Mouse (Mus musculus) fat pad, adult 2 months (tissue): ENCODE data around the gene Fkbp15.

Experiments used
- DNase-seq: peaks from one replicate; pipeline ENCODE4 v3.0.0-alpha.2; 2011; ENCODE audit warnings: low read depth, low spot score; ENCODE audit errors: extremely low read depth

Gene Fkbp15

GRCm38 (mm10) chr4:62372818-62373520 is 12.6 kb upstream of the Fkbp15 start:
- no peak for DNase-seq

DNA sequence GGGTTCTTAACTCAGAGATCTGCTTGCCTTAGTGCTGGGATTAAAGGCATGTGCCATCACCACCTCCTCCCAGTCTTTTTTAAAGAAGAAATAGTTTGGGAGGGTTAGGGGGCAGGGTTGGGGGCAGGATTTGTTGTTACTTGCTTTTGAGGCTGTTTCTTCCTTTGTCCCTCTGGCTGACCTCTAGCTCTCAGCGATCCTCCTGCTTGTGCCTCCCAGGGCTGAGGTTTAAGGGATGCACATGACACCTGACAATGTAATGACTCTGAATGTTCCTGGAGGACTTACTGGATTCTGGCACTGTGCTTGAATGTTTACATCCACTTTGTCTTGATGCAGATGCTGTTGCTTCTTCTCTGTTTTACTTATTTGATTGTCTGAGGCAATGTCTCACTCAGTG is 12.1 kb upstream of the Fkbp15 start:
- DNase-seq, result no peak

- DNase-seq, result no peak
Measured at GRCm38 (mm10) chr4:62369091-62369490, 8.7 kb upstream of the Fkbp15 start.

DNA sequence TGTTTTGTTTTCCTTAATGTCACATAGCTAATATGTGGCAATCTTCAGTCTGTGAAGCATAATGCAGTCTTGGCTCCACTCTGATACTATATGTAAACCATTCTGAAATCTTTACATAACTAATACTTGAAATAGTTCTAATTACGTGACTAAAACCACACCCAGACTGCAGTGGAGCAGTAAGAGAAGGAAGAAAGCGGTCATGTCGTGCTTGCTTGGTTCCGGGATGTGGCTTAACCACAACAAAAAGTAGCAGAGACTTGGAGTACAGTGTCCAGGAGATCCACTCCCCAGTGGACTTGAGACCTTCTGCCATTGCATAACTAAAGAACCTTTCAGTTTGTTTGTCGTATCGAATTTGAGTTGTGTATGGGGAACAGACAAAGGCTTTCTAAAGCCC is 7.2 kb upstream of the Fkbp15 start:
- DNase-seq, result no peak

- DNase-seq, result no peak
Measured at GRCm38 (mm10) chr4:62366291-62366690, 5.9 kb upstream of the Fkbp15 start.

GRCm38 (mm10) chr4:62364299-62364698 is 4.0 kb upstream of the Fkbp15 start:
- DNase-seq, result peak; percentile 50

GRCm38 (mm10) chr4:62362437-62362836 is 2.1 kb upstream of the Fkbp15 start:
- DNase-seq, result no peak

GRCm38 (mm10) chr4:62361997-62362396 is 1.6 kb upstream of the Fkbp15 start:
- DNase-seq, result no peak

- no peak for DNase-seq
Measured at GRCm38 (mm10) chr4:62361571-62361970, 1.2 kb upstream of the Fkbp15 start.

DNA sequence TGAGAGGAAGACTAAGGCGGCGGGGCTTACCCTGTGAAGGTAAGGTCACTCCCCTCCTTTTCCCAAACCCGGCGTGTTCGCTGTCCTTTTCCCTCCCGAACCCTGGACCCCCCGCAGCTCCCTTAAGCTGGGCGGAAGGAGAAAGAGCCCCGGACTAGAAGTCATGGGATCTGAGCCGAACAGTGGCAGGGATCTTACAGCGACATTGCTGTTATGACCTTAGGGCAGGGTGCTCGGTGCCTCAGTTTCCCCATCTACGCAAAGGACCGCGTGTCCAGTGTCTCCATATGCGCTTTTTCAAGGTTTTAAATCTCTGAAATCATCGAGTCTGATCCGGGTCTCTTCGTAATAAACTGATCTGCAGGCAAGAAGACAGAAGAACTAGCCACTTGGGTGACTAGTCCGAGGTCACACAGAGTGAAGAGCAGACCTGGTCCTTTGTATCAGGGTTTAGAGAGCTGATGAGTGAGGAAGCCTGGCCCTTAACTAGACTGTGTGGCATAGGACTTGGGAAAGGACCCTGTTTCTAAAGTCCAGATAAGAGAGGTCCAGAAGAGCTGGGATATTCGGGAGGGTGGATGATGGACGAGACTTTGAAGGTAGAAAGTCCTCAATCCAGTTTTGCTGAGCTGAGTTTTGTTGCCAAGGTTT is 582 bp upstream of the Fkbp15 start:
- DNase-seq, result no peak

DNA sequence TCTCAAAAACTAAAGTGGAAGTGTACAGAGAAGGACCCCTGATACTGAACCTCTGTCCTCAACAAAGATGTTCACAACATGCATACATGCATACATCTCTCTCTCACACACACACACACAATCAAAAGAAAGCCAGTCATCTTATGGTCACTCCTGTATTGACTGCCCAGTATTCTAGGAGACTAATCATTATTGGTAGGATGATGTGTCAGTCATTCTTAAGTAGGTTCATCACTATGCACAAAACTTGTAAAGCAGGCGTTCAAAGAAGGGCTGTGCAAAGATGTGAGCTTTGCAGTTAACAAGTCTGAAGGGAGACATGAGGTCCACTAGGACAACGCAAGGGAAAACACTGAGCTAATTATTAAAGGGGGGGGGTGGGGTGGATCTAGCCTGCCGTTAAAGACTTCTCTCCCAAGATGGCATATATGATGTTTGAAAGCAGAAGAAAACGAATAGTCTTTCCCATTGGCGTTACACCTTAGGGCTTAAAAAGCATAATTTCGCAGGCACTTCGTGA is 1.0 kb downstream of the Fkbp15 start:
- DNase-seq, result no peak

DNA sequence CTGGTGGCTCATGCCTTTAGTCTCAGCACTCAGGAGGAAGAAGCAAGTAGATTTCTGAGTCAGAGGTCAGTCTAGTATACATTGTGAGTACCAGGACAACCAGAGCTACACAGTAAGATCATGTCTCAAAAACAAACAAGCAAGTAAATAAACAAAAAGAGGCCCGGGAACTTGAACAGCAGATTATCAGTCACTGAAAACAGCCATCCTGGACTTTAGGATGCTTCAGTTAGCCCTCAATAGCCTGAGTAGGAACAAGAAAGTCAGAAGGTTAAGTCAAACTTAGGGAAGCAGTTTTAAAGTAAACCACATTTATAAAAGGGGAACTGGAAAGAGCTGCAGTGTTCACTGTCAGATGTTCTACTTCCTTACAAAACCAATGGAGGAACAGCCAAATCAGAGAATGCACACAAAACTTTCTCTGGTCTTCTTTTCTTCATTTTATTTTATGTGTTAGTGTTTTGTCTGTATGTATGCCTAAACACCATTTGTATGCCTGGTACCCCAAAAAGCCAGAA is 2.7 kb downstream of the Fkbp15 start:
- no peak for DNase-seq

DNA sequence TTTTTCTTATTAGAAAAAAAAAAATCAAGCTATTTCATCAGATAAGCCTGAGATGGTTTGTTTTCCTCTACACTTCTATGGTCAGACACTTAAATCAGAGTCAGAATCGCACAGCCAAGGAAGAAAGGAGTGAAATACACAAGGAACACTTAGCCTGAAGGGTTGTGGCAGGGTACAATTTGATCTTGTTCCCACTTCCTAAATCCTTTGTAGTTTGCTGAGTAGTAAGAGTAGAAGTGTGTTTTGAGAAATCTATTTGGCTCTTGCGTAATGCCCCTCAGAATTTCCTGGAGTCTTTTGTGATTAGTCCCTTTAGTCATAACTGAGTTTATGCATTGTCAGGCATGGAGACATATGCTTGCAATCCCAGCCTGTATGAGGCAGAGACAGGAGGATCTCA is 11.0 kb downstream of the Fkbp15 start:
- peak; percentile 91 for DNase-seq

- DNase-seq, result no peak
Measured at GRCm38 (mm10) chr4:62348329-62348705, 12.0 kb downstream of the Fkbp15 start.

GRCm38 (mm10) chr4:62347605-62348328 is 12.6 kb downstream of the Fkbp15 start:
- no peak for DNase-seq

DNA sequence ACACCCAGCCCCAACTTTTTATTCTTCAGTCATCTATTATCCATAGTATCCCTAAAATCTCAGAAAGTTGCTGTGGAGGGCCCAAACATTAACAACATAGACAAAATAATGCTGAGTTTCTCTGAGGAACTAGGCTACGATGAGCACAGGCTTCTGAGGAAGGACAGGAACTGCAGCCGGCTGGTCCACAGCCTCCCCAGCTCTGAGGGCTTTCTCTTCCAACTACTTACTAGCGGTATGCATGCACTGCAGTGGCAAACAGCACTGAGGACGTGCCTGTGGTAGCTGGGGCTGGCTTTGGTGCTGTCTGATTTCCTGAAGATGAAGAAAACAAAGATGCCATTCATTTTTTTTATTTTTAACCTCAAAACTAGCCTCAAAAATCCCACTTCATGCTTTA is 14.5 kb downstream of the Fkbp15 start:
- DNase-seq, result no peak

DNA sequence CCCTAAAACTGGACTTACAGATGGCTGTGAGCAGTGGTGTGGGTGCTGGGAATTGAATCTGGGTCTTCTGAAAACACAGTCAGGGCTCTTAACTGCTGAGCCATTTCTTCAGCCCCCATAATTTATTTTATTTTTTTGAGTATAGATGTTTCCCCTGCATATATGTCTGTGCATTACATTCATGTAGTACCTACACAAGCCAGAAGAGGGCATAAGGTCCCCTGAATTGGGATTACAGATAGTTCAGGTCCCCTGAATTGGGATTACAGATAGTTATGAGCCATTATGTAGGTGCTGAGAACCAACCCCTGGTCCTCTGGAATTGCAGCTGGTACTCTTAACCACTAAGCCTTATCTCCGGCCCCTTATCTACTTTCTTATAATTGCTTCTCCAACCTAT is 16.3 kb downstream of the Fkbp15 start:
- DNase-seq, result no peak

GRCm38 (mm10) chr4:62338536-62338935 is 21.8 kb downstream of the Fkbp15 start:
- DNase-seq, result peak; percentile 66

DNA sequence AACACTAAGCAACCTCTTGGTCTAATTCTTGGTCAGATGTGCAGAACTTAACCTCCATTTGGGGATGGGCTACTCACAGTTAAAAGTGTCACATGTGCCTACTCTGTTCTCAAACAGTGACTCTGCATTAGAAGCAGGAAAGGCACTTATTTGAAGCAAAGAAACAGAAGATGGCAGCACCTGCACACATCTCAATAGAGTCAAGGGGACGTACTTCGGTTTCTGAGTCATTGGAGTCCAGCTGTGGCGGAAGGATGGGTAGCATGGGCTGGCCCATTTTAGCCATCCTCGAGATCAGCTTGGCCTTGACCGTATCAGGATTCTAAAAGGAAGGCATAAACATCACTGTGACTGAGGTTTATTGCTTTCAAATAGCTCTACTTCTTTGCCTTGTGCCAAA is 28.4 kb downstream of the Fkbp15 start:
- DNase-seq, result no peak

DNA sequence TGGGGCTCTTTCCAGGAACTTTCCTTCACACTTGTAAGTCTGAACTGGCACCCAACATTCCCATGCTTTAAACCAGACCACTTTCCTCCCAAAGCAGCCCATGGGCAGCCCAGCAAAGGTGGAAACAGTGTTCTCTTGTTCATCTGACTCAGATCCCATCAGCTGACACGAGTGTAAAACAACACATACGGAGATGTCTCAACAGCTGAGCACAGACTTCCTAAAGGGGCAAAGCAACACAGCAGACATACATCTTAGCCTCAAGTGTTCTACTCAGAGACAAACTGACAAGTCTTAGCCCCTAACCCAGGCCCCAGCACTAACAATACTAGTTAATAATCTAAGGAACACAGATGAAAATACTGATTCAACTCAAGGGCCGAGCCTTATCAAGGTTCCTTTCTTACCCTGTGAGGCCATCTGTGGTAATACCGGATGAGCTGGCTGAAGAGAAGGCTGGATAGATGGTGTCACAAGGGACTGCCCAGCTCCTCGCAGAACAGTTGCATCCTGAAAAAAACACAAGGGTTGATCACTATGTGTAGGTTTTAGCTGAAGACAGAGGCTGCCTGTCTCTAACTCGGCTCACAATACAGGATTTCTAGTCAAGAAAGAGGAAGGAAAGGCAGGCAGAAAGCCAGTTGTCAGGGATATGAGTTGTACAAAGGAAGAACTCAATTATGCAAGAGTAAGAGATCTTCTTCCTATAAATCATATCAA is 31.2 kb downstream of the Fkbp15 start:
- no peak for DNase-seq

DNA sequence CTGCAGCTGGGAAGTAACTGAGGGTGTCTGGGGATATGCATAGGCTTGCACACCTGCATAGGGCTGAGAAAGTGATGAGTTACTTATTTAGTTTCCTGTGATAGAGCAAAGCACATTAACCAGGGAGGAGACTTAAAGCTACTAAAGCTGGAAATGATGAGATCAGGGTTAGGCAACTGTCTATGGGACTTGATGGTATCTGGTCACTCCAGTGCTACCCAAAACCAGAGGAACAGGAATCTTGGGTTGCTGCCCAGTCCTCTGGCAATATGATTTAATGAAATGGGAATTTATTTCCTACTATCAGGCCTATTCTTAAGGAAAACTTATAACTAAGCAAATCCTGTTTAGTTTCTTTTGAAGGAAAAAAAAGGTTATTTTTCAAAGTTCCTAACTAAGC is 34.2 kb downstream of the Fkbp15 start:
- DNase-seq, result peak; percentile 86
